Mouse (Mus musculus) liver, postnatal 0 days (tissue): ENCODE data around the gene Fcna.

Experiments
- CTCF ChIP-seq: sonication (generic); IDR thresholded peaks from 2 replicates; pipeline ENCODE4 v1.5.1; 2016; ENCODE audit warnings: antibody characterized with exemption, low read depth
- EP300 ChIP-seq: IDR thresholded peaks from 2 replicates; pipeline ENCODE4 v1.6.1; 2016; ENCODE audit warnings: antibody characterized with exemption, low read depth, mild to moderate bottlenecking

- TF ChIP-seq CTCF (no peak), EP300 (no peak)
These were observed 19.2 kb downstream of the Fcna start for GRCm38 (mm10) chr2:25608671-25609070.
